Mouse (Mus musculus) midbrain, postnatal 0 days (tissue): Measurements from ENCODE around the gene Ttll7. TPM values are rescaled to one million over a fixed set of nuclear protein-coding genes. Genes with fewer than 3 reads are reported as not detected.
A peak's percentile ranks its signal among the peaks of the same experiment; 100 is the strongest.

Experiments used
- ATAC-seq: fragments of 200-750 bp; cut with Nextera tagmentation; 2 replicates; pipeline ENCODE4 v1.8.0; 2017; ENCODE audit warnings: moderate number of reproducible peaks, mild to moderate bottlenecking, moderate TSS enrichment, moderate library complexity; ENCODE audit not compliant: low FRiP score
- DNase-seq: peaks from one replicate; pipeline ENCODE4 v3.0.0-alpha.2; 2015; ENCODE audit warnings: low spot score
- H3K27ac ChIP-seq: fragments of 300-500 bp; sonication (generic); 2 replicates; pipeline ENCODE4 v1.5.1; 2014; ENCODE audit warnings: low read depth, mild to moderate bottlenecking, low read length, mixed read lengths
- H3K27me3 ChIP-seq: fragments of 300-500 bp; sonication (generic); 2 replicates; pipeline ENCODE4 v1.6.1; 2014; ENCODE audit warnings: low read length, control low read depth, mixed read lengths; ENCODE audit not compliant: insufficient read depth
- H3K36me3 ChIP-seq: fragments of 300-500 bp; sonication (generic); 2 replicates; pipeline ENCODE4 v1.6.1; 2014; ENCODE audit warnings: low read length, control low read depth, mixed read lengths; ENCODE audit not compliant: insufficient read depth
- H3K4me1 ChIP-seq: fragments of 300-500 bp; sonication (generic); 2 replicates; pipeline ENCODE4 v1.6.1; 2014; ENCODE audit warnings: mild to moderate bottlenecking, control low read depth, antibody characterized with exemption, low read length, mixed read lengths; ENCODE audit not compliant: insufficient read depth
- H3K4me2 ChIP-seq: fragments of 300-500 bp; sonication (generic); 2 replicates; pipeline ENCODE4 v1.6.1; 2014; ENCODE audit warnings: low read depth, mild to moderate bottlenecking, low read length, mixed read lengths; ENCODE audit not compliant: poor library complexity, severe bottlenecking
- H3K4me3 ChIP-seq: fragments of 300-500 bp; sonication (generic); 2 replicates; pipeline ENCODE4 v1.5.1; 2014; ENCODE audit warnings: low read depth, mild to moderate bottlenecking, low read length, moderate library complexity
- H3K9ac ChIP-seq: fragments of 300-500 bp; sonication (generic); replicated peaks from 2 replicates; pipeline ENCODE4 v1.6.1; 2014; ENCODE audit warnings: mild to moderate bottlenecking, low read length, moderate library complexity, mixed read lengths; ENCODE audit not compliant: poor library complexity, severe bottlenecking
- H3K9me3 ChIP-seq: fragments of 300-500 bp; sonication (generic); 2 replicates; pipeline ENCODE4 v1.6.1; 2016; ENCODE audit warnings: low read length, control low read depth
- CTCF ChIP-seq: IDR thresholded peaks from 2 replicates; pipeline ENCODE4 v1.5.1; 2016; ENCODE audit warnings: antibody characterized with exemption, mild to moderate bottlenecking
- WGBS: fragments of 180-500 bp; shearing (Covaris S2); extraction: QIAGEN DNeasy Blood & Tissue Kit; methylation state at CpG from one replicate; pipeline ENCODE4 v1.1.7; 2014; 5-methylcytosine and 5-hydroxymethylcytosine counted together
- polyA plus RNA-seq: library from polyadenylated mRNA; unstranded; fragments of >200 nt; fragmentation: Nextera tagmentation; extraction: Ambion mirVana; gene quantifications from 2 replicates; pipeline ENCODE4 v1.2.1, GENCODE M21; 2015
- total RNA-seq: library from RNA; depleted of rRNA; stranded (reverse); fragments of >200 nt; gene quantifications from 2 replicates; pipeline ENCODE4 v1.2.3, GENCODE M21; 2014

Gene Ttll7
- total and polyA plus RNA-seq, 2 experiments from 2014 or later = 9.1 to 20.5 TPM

GRCm38 (mm10) chr3:146914798-146915197 lies 62.6 kb downstream of the Ttll7 start:
- Histone ChIP-seq H3K27ac (no peak overlapping the region), H3K27me3 (no peaks in the 10 kb centered on the region), H3K4me1 (no peaks in the 10 kb centered on the region), H3K9ac (no peak overlapping the region), H3K9me3 (no peaks in the 10 kb centered on the region), H3K36me3 (peaks cover 4% of the 10 kb centered on the region; the same call in 1 of the 2 replicates), H3K4me2 (no peak overlapping the region), H3K4me3 (no peak overlapping the region)
- WGBS = 9% methylated on average over 12 of the region's 12 CpGs
- TF ChIP-seq CTCF = peak; percentile 96
- peak; percentile 83 for DNase-seq
- 0 out of 2 replicates have a peak, but pooled peaks have one; percentile 44 for ATAC-seq

DNA sequence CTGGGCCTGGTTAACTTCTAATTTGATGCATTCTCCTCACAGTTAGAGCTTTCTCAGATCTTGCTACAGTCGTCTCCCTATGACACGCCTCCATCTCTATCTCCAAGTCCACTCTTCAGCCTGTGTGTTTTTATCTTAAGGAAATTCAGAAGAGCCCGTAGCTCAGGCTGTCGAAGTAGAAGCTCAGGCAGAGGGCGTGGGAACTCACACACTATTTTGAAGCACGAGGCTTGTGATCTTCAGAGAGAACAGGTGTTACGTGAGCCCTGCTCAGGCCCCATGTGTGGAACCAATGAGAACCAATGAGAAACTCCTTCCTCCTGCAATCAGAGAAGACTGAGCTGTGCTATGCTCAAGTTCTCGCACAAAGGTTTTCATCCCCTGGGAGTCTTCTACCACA lies 65.7 kb downstream of the Ttll7 start:
- no peak overlapping the region for H3K4me2 ChIP-seq
- H3K27me3 ChIP-seq = no peaks in the 10 kb centered on the region
- DNase-seq = no peak
- no peak overlapping the region for H3K4me3 ChIP-seq
- H3K9me3 ChIP-seq = no peaks in the 10 kb centered on the region
- H3K36me3 ChIP-seq = peaks cover 4% of the 10 kb centered on the region; the same call in 1 of the 2 replicates
- H3K9ac ChIP-seq = no peak overlapping the region
- TF ChIP-seq CTCF = no peak
- no peak for ATAC-seq
- no peaks in the 10 kb centered on the region for H3K4me1 ChIP-seq
- whole genome bisulfite sequencing = 74% methylated on average over 8 of the region's 8 CpGs
- H3K27ac ChIP-seq = no peak overlapping the region

DNA sequence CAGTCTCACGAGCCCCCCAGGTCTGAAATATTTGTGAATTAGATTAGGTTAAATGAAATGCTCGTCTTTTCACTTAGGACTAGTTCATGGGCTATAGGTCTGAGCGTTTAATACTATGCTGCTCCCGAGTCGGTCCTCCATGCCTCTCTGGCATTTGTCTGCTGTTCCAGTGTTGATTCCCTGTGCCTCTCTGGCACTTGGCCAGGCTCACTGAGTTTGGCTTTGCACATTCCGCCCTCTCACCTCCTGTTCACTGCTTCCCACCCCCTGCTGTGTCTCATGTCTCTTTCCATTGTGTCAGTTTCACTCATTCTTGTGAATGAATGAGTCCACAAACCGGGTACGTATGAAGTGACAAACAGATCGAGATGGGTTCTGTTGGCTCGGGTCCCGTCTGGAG lies 66.2 kb downstream of the Ttll7 start:
- H3K4me2 ChIP-seq = no peak overlapping the region
- H3K27me3 ChIP-seq = no peaks in the 10 kb centered on the region
- 61% methylated on average over 11 of the region's 11 CpGs for WGBS
- H3K4me3 ChIP-seq = no peak overlapping the region
- no peaks in the 10 kb centered on the region for H3K9me3 ChIP-seq
- H3K36me3 ChIP-seq = peaks cover 4% of the 10 kb centered on the region; the same call in 1 of the 2 replicates
- no peaks in the 10 kb centered on the region for H3K4me1 ChIP-seq
- peak; percentile 38 for DNase-seq
- TF ChIP-seq CTCF = no peak
- ATAC-seq = no peak
- H3K27ac ChIP-seq = no peak overlapping the region
- H3K9ac ChIP-seq = no peak overlapping the region

DNA sequence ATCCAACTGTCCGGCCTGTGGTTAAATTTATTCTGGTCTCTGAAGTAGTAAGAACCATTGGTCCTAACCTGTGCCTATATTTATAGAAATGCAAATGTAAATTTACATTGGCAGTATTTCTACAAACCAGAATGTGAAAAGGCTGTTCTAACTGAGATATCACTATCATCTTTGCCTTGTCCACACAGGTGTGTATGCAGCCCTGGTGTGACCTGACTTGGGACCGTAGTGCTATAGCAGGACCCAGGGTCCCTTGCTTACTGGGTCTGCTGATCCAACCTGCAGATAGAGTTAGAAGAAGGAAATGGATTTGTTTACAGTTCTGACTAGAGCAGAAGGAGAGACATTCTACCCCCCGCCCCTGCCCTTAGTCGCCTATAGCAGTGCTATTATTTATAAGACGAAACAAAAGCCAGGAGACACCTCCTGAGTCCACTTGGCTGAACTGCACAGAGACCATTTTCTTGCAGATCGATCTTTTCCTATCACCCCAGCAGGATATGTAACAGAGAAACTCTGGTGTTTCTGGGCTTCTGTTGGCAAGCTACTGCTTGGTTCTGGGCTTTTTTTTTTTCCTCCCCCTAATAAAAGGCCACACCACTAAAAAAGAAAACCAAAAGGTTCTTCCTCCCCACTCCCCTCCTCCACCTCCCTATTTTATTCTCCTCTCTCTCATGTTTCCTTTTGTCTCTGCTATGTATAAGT lies 75.3 kb downstream of the Ttll7 start:
- H3K27ac ChIP-seq = no peak overlapping the region
- H3K4me1 ChIP-seq = no peaks in the 10 kb centered on the region
- H3K9ac ChIP-seq = no peak overlapping the region
- ATAC-seq (no peak), DNase-seq (no peak)
- WGBS = 93% methylated on average over 6 of the region's 6 CpGs
- H3K27me3 ChIP-seq = no peaks in the 10 kb centered on the region
- no peak for TF ChIP-seq CTCF
- no peak overlapping the region for H3K4me3 ChIP-seq
- peaks cover 18% of the 10 kb centered on the region for H3K36me3 ChIP-seq
- no peaks in the 10 kb centered on the region for H3K9me3 ChIP-seq
- no peak overlapping the region for H3K4me2 ChIP-seq

GRCm38 (mm10) chr3:146928141-146928540 lies 76.0 kb downstream of the Ttll7 start:
- Histone ChIP-seq H3K4me2 (no peak overlapping the region), H3K27ac (no peak overlapping the region), H3K4me3 (no peak overlapping the region), H3K27me3 (no peaks in the 10 kb centered on the region), H3K4me1 (no peaks in the 10 kb centered on the region), H3K9ac (no peak overlapping the region), H3K9me3 (no peaks in the 10 kb centered on the region), H3K36me3 (peaks cover 18% of the 10 kb centered on the region)
- TF ChIP-seq CTCF = no peak
- ATAC-seq (no peak), DNase-seq (no peak)
- WGBS = 87% methylated on average over 7 of the region's 7 CpGs

GRCm38 (mm10) chr3:146929011-146929410 lies 76.8 kb downstream of the Ttll7 start:
- no peak for ATAC-seq
- H3K4me3 ChIP-seq = no peak overlapping the region

More at GRCm38 (mm10) chr3:146929011-146929410, 76.8 kb downstream of the Ttll7 start:
- DNase-seq = no peak
- no peaks in the 10 kb centered on the region for H3K9me3 ChIP-seq
- 69% methylated on average over 5 of the region's 5 CpGs for WGBS
- H3K4me2 ChIP-seq = no peak overlapping the region
- H3K9ac ChIP-seq = no peak overlapping the region
- peaks cover 18% of the 10 kb centered on the region for H3K36me3 ChIP-seq
- no peaks in the 10 kb centered on the region for H3K4me1 ChIP-seq
- H3K27me3 ChIP-seq = no peaks in the 10 kb centered on the region
- H3K27ac ChIP-seq = no peak overlapping the region
- no peak for TF ChIP-seq CTCF
